Mouse (Mus musculus) stomach, postnatal 0 days (tissue): Measurements from ENCODE around the gene Fam189a1. TPM values are rescaled to one million over a fixed set of nuclear protein-coding genes. Genes with fewer than 3 reads are reported as not detected.

Experiments
- ATAC-seq: fragments of 200-750 bp; cut with Nextera tagmentation; 2 replicates; pipeline ENCODE4 v1.8.0; 2017; ENCODE audit not compliant: low FRiP score, low TSS enrichment
- DNase-seq: peaks from one replicate; pipeline ENCODE4 v3.0.0-alpha.2; 2016; ENCODE audit warnings: low spot score
- H3K27ac ChIP-seq: fragments of 300-500 bp; sonication (generic); replicated peaks from 2 replicates; pipeline ENCODE4 v1.5.1; 2014; ENCODE audit warnings: mild to moderate bottlenecking, control low read depth
- H3K27me3 ChIP-seq: fragments of 300-500 bp; sonication (generic); 2 replicates; pipeline ENCODE4 v1.6.1; 2014; ENCODE audit warnings: low read length; ENCODE audit not compliant: control insufficient read depth, insufficient read depth
- H3K36me3 ChIP-seq: fragments of 300-500 bp; sonication (generic); 2 replicates; pipeline ENCODE4 v1.6.1; 2014; ENCODE audit warnings: low read length, mixed read lengths; ENCODE audit not compliant: control insufficient read depth, insufficient read depth
- H3K4me1 ChIP-seq: fragments of 300-500 bp; sonication (generic); replicated peaks from 2 replicates; pipeline ENCODE4 v1.6.1; 2014; ENCODE audit warnings: antibody characterized with exemption; ENCODE audit not compliant: control insufficient read depth, insufficient read depth
- H3K4me2 ChIP-seq: fragments of 300-500 bp; sonication (generic); replicated peaks from 2 replicates; pipeline ENCODE4 v1.6.1; 2014; ENCODE audit warnings: low read depth, mild to moderate bottlenecking, control low read depth, moderate library complexity
- H3K4me3 ChIP-seq: fragments of 300-500 bp; sonication (generic); 2 replicates; pipeline ENCODE4 v1.5.1; 2014; ENCODE audit warnings: low read depth, low read length, control low read depth
- H3K9ac ChIP-seq: fragments of 300-500 bp; sonication (generic); 2 replicates; pipeline ENCODE4 v1.6.1; 2014; ENCODE audit warnings: mild to moderate bottlenecking, low read length, control low read depth, mixed read lengths
- H3K9me3 ChIP-seq: fragments of 300-500 bp; sonication (generic); 2 replicates; pipeline ENCODE4 v1.6.1; 2016; ENCODE audit warnings: low read length; ENCODE audit not compliant: control insufficient read depth
- CTCF ChIP-seq: IDR thresholded peaks from 2 replicates; pipeline ENCODE4 v1.5.1; 2016; ENCODE audit warnings: antibody characterized with exemption, low read depth, mild to moderate bottlenecking, moderate library complexity
- EP300 ChIP-seq: optimal IDR thresholded peaks from 2 replicates; pipeline ENCODE3; 2016; ENCODE audit warnings: antibody characterized with exemption
- WGBS: fragments of 180-500 bp; shearing (Covaris S2); extraction: QIAGEN DNeasy Blood & Tissue Kit; methylation state at CpG from one replicate; pipeline ENCODE4 v1.1.7; 2014; 5-methylcytosine and 5-hydroxymethylcytosine counted together
- polyA plus RNA-seq: library from polyadenylated mRNA; unstranded; fragments of >200 nt; fragmentation: Nextera tagmentation; extraction: Ambion mirVana; gene quantifications from 2 replicates; pipeline ENCODE4 v1.2.1, GENCODE M21; 2015

Fam189a1 gene
- polyA plus RNA-seq, 1 experiment from 2014 or later = 0.25 TPM

DNA sequence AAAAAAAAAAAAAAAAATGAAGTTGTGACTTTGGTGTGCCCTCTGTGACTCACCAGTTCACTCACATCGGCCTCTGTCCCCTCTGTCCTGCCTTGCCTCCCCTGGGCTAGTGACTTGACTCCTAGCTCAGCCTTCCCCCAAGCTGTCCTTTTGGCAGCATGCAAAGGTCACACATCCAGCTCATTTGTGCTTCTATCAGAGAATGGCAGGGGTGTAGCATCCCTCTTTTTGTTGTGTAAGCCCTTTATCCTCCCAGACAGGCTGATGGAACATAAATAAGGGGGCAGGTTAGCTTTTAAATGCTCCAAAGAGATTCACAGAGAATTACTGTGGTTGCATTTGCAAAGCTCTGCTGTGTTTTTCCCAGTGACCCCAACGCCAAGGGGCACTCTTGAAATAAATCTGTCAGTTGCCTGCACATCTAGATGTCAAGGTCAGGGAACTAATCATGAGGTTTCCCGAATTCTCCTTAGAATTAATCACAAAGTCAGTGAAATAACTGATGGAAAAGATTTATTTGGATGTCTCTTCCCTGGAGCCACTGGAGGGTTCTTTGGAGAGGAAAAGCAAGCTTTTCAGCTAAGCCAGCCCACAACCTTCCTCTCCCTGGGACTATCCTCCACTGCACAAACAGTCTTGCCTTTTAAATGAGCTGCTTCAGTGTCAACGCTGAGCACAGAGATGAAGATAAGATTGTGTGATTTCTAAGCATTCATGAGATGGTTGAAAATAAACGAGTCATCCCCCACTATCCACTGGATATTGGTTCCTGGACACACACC lies 326.0 kb downstream of the Fam189a1 start:
- TF ChIP-seq EP300 (no peak), CTCF (no peak)
- no peak for DNase-seq
- WGBS = 21% methylated on average over 5 of the region's 5 CpGs
- Histone ChIP-seq H3K4me1 (no peaks in the 10 kb centered on the region), H3K4me2 (no peak overlapping the region), H3K4me3 (no peak overlapping the region), H3K9me3 (0 out of 2 replicates have a peak, but pooled peaks cover 3% of the 10 kb centered on the region), H3K9ac (no peak overlapping the region), H3K36me3 (no peaks in the 10 kb centered on the region), H3K27ac (no peak overlapping the region), H3K27me3 (no peaks in the 10 kb centered on the region)
- no peak for ATAC-seq

GRCm38 (mm10) chr7:64821081-64821480 lies 335.3 kb downstream of the Fam189a1 start:
- no peak for DNase-seq
- Histone ChIP-seq H3K27ac (no peak overlapping the region), H3K4me2 (no peak overlapping the region), H3K4me3 (no peak overlapping the region), H3K27me3 (no peaks in the 10 kb centered on the region), H3K9ac (no peak overlapping the region), H3K4me1 (no peaks in the 10 kb centered on the region), H3K36me3 (no peaks in the 10 kb centered on the region), H3K9me3 (no peaks in the 10 kb centered on the region)
- no peak for TF ChIP-seq CTCF
- TF ChIP-seq EP300 = no peak
- WGBS = 84% methylated on average over 5 of the region's 5 CpGs
- ATAC-seq = no peak

- Histone ChIP-seq H3K4me2 (no peak overlapping the region), H3K27me3 (no peaks in the 10 kb centered on the region), H3K4me1 (no peaks in the 10 kb centered on the region), H3K4me3 (no peak overlapping the region), H3K36me3 (no peaks in the 10 kb centered on the region), H3K9me3 (no peaks in the 10 kb centered on the region), H3K27ac (no peak overlapping the region), H3K9ac (no peak overlapping the region)
- 68% methylated on average over 9 of the region's 9 CpGs for WGBS
- DNase-seq (no peak), ATAC-seq (no peak)
- no peak for TF ChIP-seq CTCF
- no peak for TF ChIP-seq EP300
Observed at GRCm38 (mm10) chr7:64819683-64820082, 336.7 kb downstream of the Fam189a1 start.

- DNase-seq (no peak), ATAC-seq (no peak)
- WGBS = 65% methylated on average over 6 of the region's 6 CpGs
- Histone ChIP-seq H3K4me1 (no peaks in the 10 kb centered on the region), H3K9ac (no peak overlapping the region), H3K9me3 (no peaks in the 10 kb centered on the region), H3K4me2 (no peak overlapping the region), H3K4me3 (no peak overlapping the region), H3K36me3 (no peaks in the 10 kb centered on the region), H3K27ac (no peak overlapping the region), H3K27me3 (no peaks in the 10 kb centered on the region)
- TF ChIP-seq EP300 = no peak
- no peak for TF ChIP-seq CTCF
Observed at GRCm38 (mm10) chr7:64808876-64809275, 347.5 kb downstream of the Fam189a1 start.

DNA sequence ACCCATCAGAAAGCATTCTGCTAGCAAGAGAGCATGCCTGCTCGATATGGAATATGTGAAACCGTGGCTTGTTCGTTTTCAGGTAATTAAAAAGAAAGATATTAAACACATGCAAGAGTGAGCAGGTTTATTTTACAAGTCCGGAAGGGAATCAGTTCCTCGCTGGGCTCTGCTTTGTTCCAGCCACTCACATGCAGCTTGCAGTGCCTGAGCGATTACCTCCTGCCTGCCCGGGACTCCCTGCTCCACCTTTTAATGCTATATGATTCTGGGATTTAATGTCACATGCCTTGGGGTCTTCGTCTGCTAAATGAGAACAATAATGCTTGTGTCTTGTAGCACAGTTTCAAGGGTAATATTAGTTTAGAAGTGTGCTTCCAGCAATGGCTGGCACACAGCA lies 351.3 kb downstream of the Fam189a1 start:
- Histone ChIP-seq H3K4me3 (no peak overlapping the region), H3K9ac (no peak overlapping the region), H3K4me2 (no peak overlapping the region), H3K36me3 (no peaks in the 10 kb centered on the region), H3K4me1 (no peaks in the 10 kb centered on the region), H3K9me3 (no peaks in the 10 kb centered on the region), H3K27ac (no peak overlapping the region), H3K27me3 (no peaks in the 10 kb centered on the region)
- ATAC-seq (no peak), DNase-seq (no peak)
- WGBS = 82% methylated on average over 8 of the region's 8 CpGs
- TF ChIP-seq CTCF = no peak
- TF ChIP-seq EP300 = no peak

DNA sequence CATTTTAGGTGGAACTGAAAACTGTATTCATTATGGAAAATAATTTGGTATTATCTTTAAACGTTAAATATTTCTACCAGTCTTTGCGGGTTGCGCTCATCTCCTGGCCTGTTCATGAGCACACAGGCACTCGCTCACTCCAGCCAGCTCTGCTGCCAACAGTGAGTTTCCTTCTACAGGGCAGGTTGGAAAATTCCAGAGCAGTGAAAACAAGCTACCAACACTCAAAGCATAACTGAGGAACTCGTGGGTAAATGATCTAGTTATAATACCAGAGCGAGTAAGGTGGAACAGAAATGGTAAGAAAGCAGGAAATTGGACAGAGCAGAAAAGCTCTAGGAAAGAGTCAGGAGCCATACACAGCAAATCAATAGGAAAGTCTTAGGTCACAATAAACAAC lies 360.8 kb downstream of the Fam189a1 start:
- Histone ChIP-seq H3K9ac (no peak overlapping the region), H3K4me3 (no peak overlapping the region), H3K4me2 (no peak overlapping the region), H3K36me3 (no peaks in the 10 kb centered on the region), H3K27me3 (no peaks in the 10 kb centered on the region), H3K27ac (no peak overlapping the region), H3K9me3 (no peaks in the 10 kb centered on the region), H3K4me1 (no peaks in the 10 kb centered on the region; the same call in 1 of the 2 replicates)
- 68% methylated on average over 6 of the region's 6 CpGs for WGBS
- no peak for TF ChIP-seq CTCF
- TF ChIP-seq EP300 = no peak
- ATAC-seq (no peak), DNase-seq (no peak)
